Mouse (Mus musculus) liver, adult 2 months (tissue): ENCODE data around the gene Gm14569. TPM values are rescaled to one million over a fixed set of nuclear protein-coding genes. Genes with fewer than 3 reads are reported as not detected.

Source experiments
- DNase-seq: peaks from one replicate; pipeline ENCODE4 v3.0.0-alpha.2; 2011; ENCODE audit warnings: low read depth, low spot score; ENCODE audit errors: extremely low read depth
- H3K27ac ChIP-seq: fragments of 200-500 bp; replicated peaks from 2 replicates; pipeline ENCODE4 v1.5.1; 2012; ENCODE audit warnings: low read depth, mild to moderate bottlenecking, control low read depth, inconsistent platforms, low read length; ENCODE audit not compliant: insufficient read depth
- H3K27me3 ChIP-seq: fragments of 200-500 bp; 2 replicates; pipeline ENCODE4 v1.6.1; 2012; ENCODE audit warnings: mild to moderate bottlenecking, moderate library complexity, low read length, inconsistent platforms; ENCODE audit not compliant: control insufficient read depth, insufficient read depth
- H3K36me3 ChIP-seq: fragments of 200-500 bp; 2 replicates; pipeline ENCODE4 v1.6.1; 2012; ENCODE audit warnings: low read length, inconsistent platforms; ENCODE audit not compliant: control insufficient read depth, insufficient read depth
- H3K4me1 ChIP-seq: fragments of 200-500 bp; 2 replicates; pipeline ENCODE4 v1.6.1; 2011; ENCODE audit warnings: low read length; ENCODE audit not compliant: control insufficient read depth, insufficient read depth
- H3K4me3 ChIP-seq: fragments of 200-500 bp; 2 replicates; pipeline ENCODE4 v1.5.1; 2011; ENCODE audit warnings: low read depth, mild to moderate bottlenecking, control low read depth, low read length, moderate library complexity; ENCODE audit not compliant: insufficient read depth
- H3K79me2 ChIP-seq: fragments of 200-500 bp; 2 replicates; pipeline ENCODE4 v1.6.1; 2012; ENCODE audit warnings: inconsistent platforms, mild to moderate bottlenecking, low read length, moderate library complexity; ENCODE audit not compliant: control insufficient read depth, insufficient read depth
- H3K9ac ChIP-seq: fragments of 200-500 bp; 2 replicates; pipeline ENCODE4 v1.6.1; 2012; ENCODE audit warnings: low read depth, mild to moderate bottlenecking, control low read depth, inconsistent platforms, low read length
- CTCF ChIP-seq: fragments of 200-500 bp; IDR thresholded peaks from 2 replicates; pipeline ENCODE4 v1.5.1; 2011; ENCODE audit warnings: low read depth, low read length, control low read depth
- POLR2A ChIP-seq: fragments of 200-500 bp; IDR thresholded peaks from 2 replicates; pipeline ENCODE4 v1.6.1; 2011; ENCODE audit warnings: low read length, control low read depth; ENCODE audit not compliant: insufficient read depth; ENCODE audit errors: extremely low read depth
- WGBS: fragments of 180-500 bp; shearing (Covaris S2); methylation state at CpG from one replicate; pipeline ENCODE4 v1.1.7; 2018; 5-methylcytosine and 5-hydroxymethylcytosine counted together
- polyA plus RNA-seq: library from polyadenylated mRNA; depleted of rRNA; stranded (reverse); fragments of >200 nt; gene quantifications from 2 replicates; pipeline ENCODE4 v1.2.3, GENCODE M21; 2012; rRNA removed
- total RNA-seq: library from RNA; depleted of rRNA; stranded (reverse); fragments of >200 nt; gene quantifications from 2 replicates; pipeline ENCODE4 v1.2.3, GENCODE M21; 2014; rRNA removed

Gene Gm14569
- total RNA-seq: not detected in 2 replicates
- polyA plus RNA-seq: not detected in 2 replicates

GRCm38 (mm10) chrX:36491730-36492129 is at the start of gene Gm14569:
Gene Gm14569 (minus strand): TSS chrX:36491830.
- Histone ChIP-seq H3K36me3 (no peaks in the 10 kb centered on the region), H3K27me3 (no peaks in the 10 kb centered on the region), H3K27ac (no peak within 1 kb of the TSS), H3K4me3 (no peak within 1 kb of the TSS), H3K4me1 (no peaks in the 10 kb centered on the region), H3K9ac (no peak within 1 kb of the TSS), H3K79me2 (no peaks in the 10 kb centered on the region)
- WGBS: 93% methylated on average over 4 of the region's 4 CpGs
- no peak for DNase-seq
- TF ChIP-seq POLR2A: no peak
- TF ChIP-seq CTCF: no peak

GRCm38 (mm10) chrX:36534514-36534913 is 42.9 kb upstream of the Gm14569 start:
- H3K9ac ChIP-seq: peak overlapping the region; percentile 8; the same call in 1 of the 2 replicates
- H3K79me2 ChIP-seq: no peaks in the 10 kb centered on the region
- H3K27ac ChIP-seq: no peak overlapping the region
- H3K27me3 ChIP-seq: no peaks in the 10 kb centered on the region
- no peaks in the 10 kb centered on the region; the same call in 1 of the 2 replicates for H3K4me1 ChIP-seq
- DNase-seq: peak; percentile 49
- TF ChIP-seq CTCF: peak; percentile 61
- TF ChIP-seq POLR2A: no peak
- WGBS: 0% methylated on average over 4 of the region's 4 CpGs
- no peaks in the 10 kb centered on the region for H3K36me3 ChIP-seq
- H3K4me3 ChIP-seq: no peak overlapping the region; the same call in 1 of the 2 replicates

- H3K27me3 ChIP-seq: no peaks in the 10 kb centered on the region
Observed at GRCm38 (mm10) chrX:36533744-36534143, 42.1 kb upstream of the Gm14569 start.

GRCm38 (mm10) chrX:36530251-36530650 is 38.6 kb upstream of the Gm14569 start:
- no peaks in the 10 kb centered on the region for H3K36me3 ChIP-seq
- H3K9ac ChIP-seq: no peak overlapping the region
- 81% methylated on average over 5 of the region's 5 CpGs for WGBS
- no peaks in the 10 kb centered on the region for H3K27me3 ChIP-seq
- no peaks in the 10 kb centered on the region for H3K79me2 ChIP-seq
- no peak overlapping the region for H3K27ac ChIP-seq
- DNase-seq: no peak
- H3K4me1 ChIP-seq: no peaks in the 10 kb centered on the region; the same call in 1 of the 2 replicates
- TF ChIP-seq POLR2A (no peak), CTCF (no peak)
- H3K4me3 ChIP-seq: no peak overlapping the region

More at GRCm38 (mm10) chrX:36533744-36534143, 42.1 kb upstream of the Gm14569 start:
- no peaks in the 10 kb centered on the region for H3K36me3 ChIP-seq
- H3K4me3 ChIP-seq: peak overlapping the region; percentile 21; the same call in 1 of the 2 replicates
- no peaks in the 10 kb centered on the region; the same call in 1 of the 2 replicates for H3K4me1 ChIP-seq
- no peak for TF ChIP-seq CTCF
- TF ChIP-seq POLR2A: no peak
- H3K9ac ChIP-seq: peak overlapping the region; percentile 66
- WGBS: 22% methylated on average over 4 of the region's 4 CpGs
- H3K79me2 ChIP-seq: no peaks in the 10 kb centered on the region
- peak; percentile 82 for DNase-seq
- H3K27ac ChIP-seq: no peak overlapping the region; the same call in 1 of the 2 replicates

GRCm38 (mm10) chrX:36523729-36524128 is 32.1 kb upstream of the Gm14569 start:
- no peak for DNase-seq
- Histone ChIP-seq H3K4me1 (no peaks in the 10 kb centered on the region), H3K27ac (no peak overlapping the region), H3K36me3 (no peaks in the 10 kb centered on the region), H3K79me2 (no peaks in the 10 kb centered on the region), H3K9ac (no peak overlapping the region), H3K27me3 (no peaks in the 10 kb centered on the region), H3K4me3 (no peak overlapping the region)
- TF ChIP-seq POLR2A (no peak), CTCF (no peak)
- 81% methylated on average over 5 of the region's 5 CpGs for WGBS

- 41% methylated on average over 8 of the region's 8 CpGs for WGBS
Observed at GRCm38 (mm10) chrX:36513726-36514125, 22.1 kb upstream of the Gm14569 start.

More at GRCm38 (mm10) chrX:36513726-36514125, 22.1 kb upstream of the Gm14569 start:
- Histone ChIP-seq H3K9ac (no peak overlapping the region), H3K4me3 (no peak overlapping the region), H3K27me3 (no peaks in the 10 kb centered on the region), H3K79me2 (no peaks in the 10 kb centered on the region), H3K27ac (no peak overlapping the region), H3K4me1 (no peaks in the 10 kb centered on the region), H3K36me3 (no peaks in the 10 kb centered on the region)
- no peak for DNase-seq
- TF ChIP-seq CTCF: no peak
- no peak for TF ChIP-seq POLR2A
